Mouse (Mus musculus) embryonic facial prominence, embryonic 15.5 days (tissue): ENCODE results near the gene Ddb2. TPM values are rescaled to one million over a fixed set of nuclear protein-coding genes. Genes with fewer than 3 reads are reported as not detected.

ENCODE experiments used
- ATAC-seq: fragments of 200-750 bp; cut with Nextera tagmentation; 2 replicates; pipeline ENCODE4 v1.8.0; 2017; ENCODE audit warnings: low read depth, moderate TSS enrichment; ENCODE audit not compliant: insufficient number of reproducible peaks, low FRiP score, low TSS enrichment
- H3K27ac ChIP-seq: fragments of 300-500 bp; sonication (generic); replicated peaks from 2 replicates; pipeline ENCODE4 v1.5.1; 2015; ENCODE audit warnings: mild to moderate bottlenecking, inconsistent platforms
- H3K27me3 ChIP-seq: fragments of 300-500 bp; sonication (generic); 2 replicates; pipeline ENCODE4 v1.6.1; 2015; ENCODE audit warnings: inconsistent platforms
- H3K36me3 ChIP-seq: fragments of 300-500 bp; sonication (generic); 2 replicates; pipeline ENCODE4 v1.6.1; 2015; ENCODE audit warnings: mild to moderate bottlenecking, inconsistent platforms
- H3K4me1 ChIP-seq: fragments of 300-500 bp; sonication (generic); 2 replicates; pipeline ENCODE4 v1.6.1; 2015; ENCODE audit warnings: inconsistent platforms
- H3K4me2 ChIP-seq: fragments of 300-500 bp; sonication (generic); replicated peaks from 2 replicates; pipeline ENCODE4 v1.6.1; 2015; ENCODE audit warnings: mild to moderate bottlenecking, inconsistent platforms
- H3K4me3 ChIP-seq: fragments of 300-500 bp; sonication (generic); replicated peaks from 2 replicates; pipeline ENCODE4 v1.5.1; 2015; ENCODE audit warnings: mild to moderate bottlenecking, inconsistent platforms
- H3K9ac ChIP-seq: fragments of 300-500 bp; sonication (generic); 2 replicates; pipeline ENCODE4 v1.6.1; 2015; ENCODE audit warnings: inconsistent platforms
- H3K9me3 ChIP-seq: fragments of 300-500 bp; sonication (generic); replicated peaks from 2 replicates; pipeline ENCODE4 v1.6.1; 2016; ENCODE audit warnings: inconsistent platforms
- WGBS: fragments of 180-500 bp; shearing (Covaris S2); methylation state at CpG from one replicate; pipeline ENCODE4 v1.1.7; 2015; 5-methylcytosine and 5-hydroxymethylcytosine counted together
- polyA plus RNA-seq: library from polyadenylated mRNA; unstranded; fragments of >200 nt; fragmentation: Nextera tagmentation; extraction: Ambion mirVana; gene quantifications from 2 replicates; pipeline ENCODE4 v1.2.1, GENCODE M21; 2015

The Ddb2 gene
- polyA plus RNA-seq, 1 experiment from 2014 or later, result 18.7 TPM

- no peak for ATAC-seq
- Histone ChIP-seq H3K4me3 (no peak overlapping the region), H3K27me3 (no peaks in the 10 kb centered on the region), H3K9me3 (no peaks in the 10 kb centered on the region), H3K9ac (no peak overlapping the region), H3K27ac (no peak overlapping the region), H3K4me2 (no peak overlapping the region), H3K36me3 (peaks cover 59% of the 10 kb centered on the region), H3K4me1 (peaks cover 21% of the 10 kb centered on the region)
- 85% methylated on average over 9 of the region's 9 CpGs for WGBS
Observed at GRCm38 (mm10) chr2:91206254-91206775, 30.5 kb downstream of the Ddb2 start.

- peak overlapping the region; percentile 65 for H3K4me2 ChIP-seq
- ATAC-seq, result no peak
- 10% methylated on average over 20 of the region's 20 CpGs for WGBS
Observed at GRCm38 (mm10) chr2:91202972-91203656, 33.7 kb downstream of the Ddb2 start.

GRCm38 (mm10) chr2:91202222-91202971, 34.4 kb downstream of the Ddb2 start, which contains the start of the genes Nr1h3 and Acp2:
Gene Nr1h3, minus strand, starts transcription at chr2:91202834.
Gene Acp2, plus strand, starts transcription at chr2:91202885.
- WGBS, result 2% methylated on average over 28 of the region's 28 CpGs
- H3K27ac ChIP-seq, result peak within 1 kb of the TSS; percentile 94
- H3K27me3 ChIP-seq, result no peaks in the 10 kb centered on the region
- H3K9me3 ChIP-seq, result no peaks in the 10 kb centered on the region
- peak; percentile 95 for ATAC-seq
- H3K4me3 ChIP-seq, result peak within 1 kb of the TSS; percentile 79
- peaks cover 21% of the 10 kb centered on the region for H3K4me1 ChIP-seq
- peak within 1 kb of the TSS; percentile 65 for H3K4me2 ChIP-seq
- peak within 1 kb of the TSS; percentile 73 for H3K9ac ChIP-seq
- H3K36me3 ChIP-seq, result peaks cover 23% of the 10 kb centered on the region

More at GRCm38 (mm10) chr2:91202972-91203656, 33.7 kb downstream of the Ddb2 start:
- Histone ChIP-seq H3K27ac (peak overlapping the region; percentile 94), H3K4me3 (peak overlapping the region; percentile 79), H3K9me3 (no peaks in the 10 kb centered on the region), H3K36me3 (peaks cover 30% of the 10 kb centered on the region), H3K4me1 (peaks cover 21% of the 10 kb centered on the region), H3K9ac (peak overlapping the region; percentile 73), H3K27me3 (no peaks in the 10 kb centered on the region)

GRCm38 (mm10) chr2:91198888-91199287, 37.9 kb downstream of the Ddb2 start:
- no peak overlapping the region for H3K4me2 ChIP-seq
- WGBS, result 73% methylated on average over 3 of the region's 3 CpGs
- no peaks in the 10 kb centered on the region for H3K36me3 ChIP-seq
- H3K9ac ChIP-seq, result no peak overlapping the region
- no peaks in the 10 kb centered on the region for H3K27me3 ChIP-seq
- H3K4me1 ChIP-seq, result peaks cover 30% of the 10 kb centered on the region
- no peak overlapping the region for H3K4me3 ChIP-seq
- no peaks in the 10 kb centered on the region for H3K9me3 ChIP-seq
- no peak overlapping the region for H3K27ac ChIP-seq
- no peak for ATAC-seq

GRCm38 (mm10) chr2:91196577-91197001, 40.2 kb downstream of the Ddb2 start:
- Histone ChIP-seq H3K27me3 (no peaks in the 10 kb centered on the region), H3K4me3 (no peak overlapping the region), H3K9me3 (no peaks in the 10 kb centered on the region), H3K27ac (no peak overlapping the region), H3K36me3 (no peaks in the 10 kb centered on the region), H3K4me1 (peaks cover 15% of the 10 kb centered on the region; the same call in 1 of the 2 replicates), H3K9ac (no peak overlapping the region), H3K4me2 (no peak overlapping the region)
- 60% methylated on average over 3 of the region's 3 CpGs for WGBS
- ATAC-seq, result no peak

GRCm38 (mm10) chr2:91194624-91195332, 42.0 kb downstream of the Ddb2 start:
- H3K4me1 ChIP-seq, result peaks cover 12% of the 10 kb centered on the region; the same call in 1 of the 2 replicates
- H3K36me3 ChIP-seq, result no peaks in the 10 kb centered on the region
- peak overlapping the region; percentile 39 for H3K9ac ChIP-seq
- H3K27me3 ChIP-seq, result no peaks in the 10 kb centered on the region
- ATAC-seq, result peak; percentile 71
- H3K9me3 ChIP-seq, result no peaks in the 10 kb centered on the region
- no peak overlapping the region for H3K27ac ChIP-seq
- peak overlapping the region; percentile 68 for H3K4me2 ChIP-seq
- peak overlapping the region; percentile 34 for H3K4me3 ChIP-seq
- 3% methylated on average over 27 of the region's 27 CpGs for WGBS

- WGBS, result 88% methylated on average over 16 of the region's 16 CpGs
- Histone ChIP-seq H3K9me3 (no peaks in the 10 kb centered on the region), H3K4me3 (no peak overlapping the region), H3K27ac (no peak overlapping the region), H3K27me3 (no peaks in the 10 kb centered on the region), H3K36me3 (no peaks in the 10 kb centered on the region), H3K9ac (no peak overlapping the region), H3K4me2 (no peak overlapping the region), H3K4me1 (peaks cover 12% of the 10 kb centered on the region; the same call in 1 of the 2 replicates)
- ATAC-seq, result no peak
Observed at GRCm38 (mm10) chr2:91190501-91190900, 46.3 kb downstream of the Ddb2 start.

GRCm38 (mm10) chr2:91187431-91187830, 49.4 kb downstream of the Ddb2 start:
- no peak for ATAC-seq
- H3K36me3 ChIP-seq, result no peaks in the 10 kb centered on the region
- peaks cover 10% of the 10 kb centered on the region; the same call in 1 of the 2 replicates for H3K4me1 ChIP-seq
- no peaks in the 10 kb centered on the region for H3K9me3 ChIP-seq
- no peak overlapping the region for H3K27ac ChIP-seq
- H3K4me3 ChIP-seq, result no peak overlapping the region
- no peak overlapping the region for H3K9ac ChIP-seq
- H3K27me3 ChIP-seq, result no peaks in the 10 kb centered on the region
- 49% methylated on average over 4 of the region's 4 CpGs for WGBS
- no peak overlapping the region for H3K4me2 ChIP-seq

GRCm38 (mm10) chr2:91186208-91186607, 50.6 kb downstream of the Ddb2 start:
- no peaks in the 10 kb centered on the region for H3K27me3 ChIP-seq
- H3K9me3 ChIP-seq, result no peaks in the 10 kb centered on the region
- H3K4me2 ChIP-seq, result no peak overlapping the region
- 73% methylated on average over 1 of the region's 1 CpGs for WGBS
- no peak for ATAC-seq
- no peak overlapping the region for H3K9ac ChIP-seq
- H3K27ac ChIP-seq, result no peak overlapping the region
- H3K4me3 ChIP-seq, result no peak overlapping the region
- H3K36me3 ChIP-seq, result no peaks in the 10 kb centered on the region
- peaks cover 16% of the 10 kb centered on the region for H3K4me1 ChIP-seq

GRCm38 (mm10) chr2:91183711-91184405, 52.9 kb downstream of the Ddb2 start, which contains the start of gene Madd:
Gene Madd, minus strand, starts transcription at chr2:91183837.
- peak within 1 kb of the TSS; percentile 71 for H3K4me3 ChIP-seq
- no peaks in the 10 kb centered on the region for H3K27me3 ChIP-seq
- peak within 1 kb of the TSS; percentile 86 for H3K27ac ChIP-seq
- H3K4me2 ChIP-seq, result peak within 1 kb of the TSS; percentile 78
- ATAC-seq, result no peak
- WGBS, result 56% methylated on average over 15 of the region's 15 CpGs
- peak within 1 kb of the TSS; percentile 57 for H3K9ac ChIP-seq
- peaks cover 20% of the 10 kb centered on the region for H3K4me1 ChIP-seq
- H3K36me3 ChIP-seq, result no peaks in the 10 kb centered on the region
- H3K9me3 ChIP-seq, result no peaks in the 10 kb centered on the region
